ENCODE assay signal across 8 mouse cellular contexts in the genomic region with DNA sequence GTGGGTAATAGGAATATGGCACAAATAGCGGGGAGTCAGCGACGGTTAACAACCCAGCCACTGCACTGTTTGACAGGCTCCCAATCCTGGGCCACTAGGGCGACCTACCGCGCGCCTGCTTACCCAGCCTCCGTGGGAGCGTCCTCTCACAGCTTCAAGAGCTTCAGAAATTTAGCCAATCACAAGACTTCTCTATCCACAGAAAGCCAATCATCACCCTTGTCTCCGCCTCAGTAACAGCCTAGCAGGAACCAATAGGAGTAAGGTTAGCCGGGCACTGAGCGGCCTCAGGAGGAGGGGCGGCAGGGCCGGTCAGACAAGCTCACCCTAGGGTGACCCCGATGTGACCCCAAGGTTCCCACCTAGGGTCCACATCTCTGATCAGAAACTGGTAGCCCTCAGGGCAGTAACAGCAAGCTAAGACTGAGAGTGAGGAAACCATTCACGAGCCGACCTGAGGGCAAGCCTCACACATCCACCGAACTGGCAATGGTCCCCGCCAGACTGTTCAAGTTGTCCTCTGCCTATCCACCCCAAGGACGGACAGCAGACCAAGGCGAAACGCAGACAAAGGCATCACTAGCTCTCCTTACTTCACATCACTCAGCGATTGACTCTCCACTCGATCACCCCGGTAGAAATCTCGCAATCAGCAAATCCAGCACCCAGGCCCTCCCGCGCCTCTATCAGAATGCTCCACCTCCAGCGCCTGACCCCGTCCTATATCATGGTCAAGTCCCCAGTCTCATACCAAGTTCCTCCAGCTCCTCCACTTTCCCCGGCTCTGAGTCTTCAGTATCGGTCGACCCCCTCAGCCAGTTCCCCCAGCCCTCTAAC. TPM values are rescaled to one million over a fixed set of nuclear protein-coding genes. Genes with fewer than 3 reads are reported as not detected.
A peak's percentile ranks its signal among the peaks of the same experiment; 100 is the strongest.
DNase-seq lines count a peak whose midpoint lies in the region; ATAC-seq and TF ChIP-seq lines count a peak whose summit lies in the region.

No protein-coding gene starts in this region.

- peak; percentile 63 for ATAC-seq in forebrain, embryonic 12.5 days (ENCODE audit: low FRiP score)
- peak; percentile 61 for ATAC-seq in heart, embryonic 16.5 days (replicated peaks; ENCODE audit: extremely low read depth, insufficient read depth, low FRiP score)
- peak; percentile 81 for ATAC-seq in liver, embryonic 14.5 days (ENCODE audit: insufficient read depth)
- peak; percentile 76 for ATAC-seq in stomach, embryonic 16.5 days (ENCODE audit: insufficient read depth, low FRiP score)

- peak overlapping the region; percentile 95 for H3K4me2 ChIP-seq in forebrain, embryonic 12.5 days
- H3K4me2 ChIP-seq in heart, embryonic 16.5 days (ENCODE audit: low read depth, low read length) = peak overlapping the region; percentile 98
- peak overlapping the region; percentile 100 for H3K4me2 ChIP-seq in liver, embryonic 14.5 days (ENCODE audit: low read depth)
- peak overlapping the region; percentile 98 for H3K4me2 ChIP-seq in stomach, embryonic 16.5 days (ENCODE audit: low read depth, low read length)

- no peaks in the 10 kb centered on the region for H3K9me3 ChIP-seq in forebrain, embryonic 12.5 days
- no peaks in the 10 kb centered on the region for H3K9me3 ChIP-seq in heart, embryonic 16.5 days (replicated peaks; ENCODE audit: control insufficient read depth, low read length)
- H3K9me3 ChIP-seq in liver, embryonic 14.5 days (ENCODE audit: control insufficient read depth, low read length) = no peaks in the 10 kb centered on the region
- H3K9me3 ChIP-seq in stomach, embryonic 16.5 days (replicated peaks; ENCODE audit: control insufficient read depth, low read length) = no peaks in the 10 kb centered on the region

- H3K27ac ChIP-seq in forebrain, embryonic 12.5 days = peak overlapping the region; percentile 99
- peak overlapping the region; percentile 98 for H3K27ac ChIP-seq in heart, embryonic 16.5 days (ENCODE audit: low read length)
- peak overlapping the region; percentile 82 for H3K27ac ChIP-seq in liver, embryonic 14.5 days
- H3K27ac ChIP-seq in stomach, embryonic 16.5 days (ENCODE audit: low read length) = peak overlapping the region; percentile 100

- H3K9ac ChIP-seq in forebrain, embryonic 12.5 days = peak overlapping the region; percentile 98
- peak overlapping the region; percentile 91 for H3K9ac ChIP-seq in heart, embryonic 16.5 days (ENCODE audit: low read length)
- peak overlapping the region; percentile 68 for H3K9ac ChIP-seq in liver, embryonic 14.5 days (replicated peaks)
- H3K9ac ChIP-seq in stomach, embryonic 16.5 days (ENCODE audit: low read length) = peak overlapping the region; percentile 89

- TF ChIP-seq CTCF in liver, embryonic 14.5 days (IDR thresholded peaks at IDR 0.05; ENCODE audit: low read depth) = peak; percentile 41; the same call in 1 of the 2 replicates

- peak; percentile 68 to 75 for DNase-seq in CD8-positive naive resting alpha-beta T cell, adult 2 months (ENCODE audit: low read depth in 2 of 2, low spot score in 2 of 2)
- peak; percentile 84 for DNase-seq in c-Kit-negative CD71-positive TER-119-positive erythroid progenitor cells, embryonic 14.5 days (ENCODE audit: low read depth, low spot score)
- peak; percentile 86 to 94 for DNase-seq in kidney, postnatal 25 days
- peak; percentile 90 to 91 (median 91) for DNase-seq in liver, embryonic 14.5 days (ENCODE audit: low read depth in 3 of 3, low spot score in 3 of 3)
- peak; percentile 85 for DNase-seq in neural tube, embryonic 10.5 days (ENCODE audit: extremely low spot score, low spot score)

- peak overlapping the region; percentile 66 for H3K4me3 ChIP-seq in forebrain, embryonic 12.5 days (replicated peaks)
- H3K4me3 ChIP-seq in heart, embryonic 16.5 days (ENCODE audit: low read length) = peak overlapping the region; percentile 68
- peak overlapping the region; percentile 62 to 94 for H3K4me3 ChIP-seq in liver, embryonic 14.5 days (ENCODE audit: insufficient read depth in 1 of 2, low read depth in 2 of 2, low read length in 2 of 2)
- H3K4me3 ChIP-seq in stomach, embryonic 16.5 days (replicated peaks; ENCODE audit: low read length) = peak overlapping the region; percentile 72

- under 1% methylated on average over 33 of the region's 33 CpGs for WGBS in forebrain, embryonic 12.5 days
- under 1% methylated on average over 33 of the region's 33 CpGs for WGBS in heart, embryonic 16.5 days
- WGBS in liver, embryonic 14.5 days (ENCODE audit: insufficient replicate concordance) = under 1% methylated on average over 33 of the region's 33 CpGs
- WGBS in stomach, embryonic 16.5 days = under 1% methylated on average over 33 of the region's 33 CpGs

- H3K27me3 ChIP-seq in forebrain, embryonic 12.5 days = no peaks in the 10 kb centered on the region
- H3K27me3 ChIP-seq in heart, embryonic 16.5 days (ENCODE audit: control insufficient read depth, insufficient read depth, low read length) = no peaks in the 10 kb centered on the region
- no peaks in the 10 kb centered on the region for H3K27me3 ChIP-seq in liver, embryonic 14.5 days (ENCODE audit: control insufficient read depth, insufficient read depth, low read length)
- no peaks in the 10 kb centered on the region for H3K27me3 ChIP-seq in stomach, embryonic 16.5 days (ENCODE audit: control insufficient read depth, insufficient read depth, low read length)

- TF ChIP-seq EP300 in liver, embryonic 14.5 days (IDR thresholded peaks at IDR 0.05; ENCODE audit: low read depth) = no peak

- H3K4me1 ChIP-seq in forebrain, embryonic 12.5 days = peaks cover 42% of the 10 kb centered on the region
- peaks cover 29% of the 10 kb centered on the region for H3K4me1 ChIP-seq in heart, embryonic 16.5 days (ENCODE audit: control insufficient read depth, insufficient read depth, low read length)
- H3K4me1 ChIP-seq in liver, embryonic 14.5 days (replicated peaks; ENCODE audit: control insufficient read depth in 2 of 2, insufficient read depth in 2 of 2, low read length in 1 of 2) = peaks cover 8 to 23% of the 10 kb centered on the region in 2 experiments
- peaks cover 30% of the 10 kb centered on the region for H3K4me1 ChIP-seq in stomach, embryonic 16.5 days (ENCODE audit: control insufficient read depth, insufficient read depth, low read length)

- peaks cover 58% of the 10 kb centered on the region for H3K36me3 ChIP-seq in forebrain, embryonic 12.5 days (replicated peaks)
- H3K36me3 ChIP-seq in heart, embryonic 16.5 days (ENCODE audit: control insufficient read depth, insufficient read depth) = peaks cover 43% of the 10 kb centered on the region
- peaks cover 9% of the 10 kb centered on the region for H3K36me3 ChIP-seq in liver, embryonic 14.5 days (replicated peaks; ENCODE audit: control insufficient read depth, insufficient read depth, low read depth)
- H3K36me3 ChIP-seq in stomach, embryonic 16.5 days (ENCODE audit: control insufficient read depth, insufficient read depth, low read length) = peaks cover 34% of the 10 kb centered on the region

RNA-seq across cellular contexts. Expression of gene Kdm6b, which starts 4.7 kb away (rescaled TPM):
- 50.8 and 53.3 TPM in 2 replicates for polyA plus RNA-seq in forebrain, embryonic 12.5 days (2016; fragmentation: Nextera tagmentation; extraction: Ambion mirVana)
- polyA plus RNA-seq in heart, embryonic 16.5 days (2015; fragmentation: Nextera tagmentation; extraction: Ambion mirVana) = 17.3 and 18.2 TPM in 2 replicates
- polyA plus RNA-seq in liver, embryonic 14.5 days (2012; rRNA removed) = 1.1 and 1.4 TPM in 2 replicates
- 2.9 TPM in 2 replicates for polyA plus RNA-seq in liver, embryonic 14.5 days (2014; fragmentation: Nextera tagmentation; extraction: Ambion mirVana)
- 21.2 and 21.4 TPM in 2 replicates for polyA plus RNA-seq in stomach, embryonic 16.5 days (2015; fragmentation: Nextera tagmentation; extraction: Ambion mirVana)

RNA-seq across cellular contexts. Expression of gene Tmem88, which starts 10.7 kb away (rescaled TPM):
- polyA plus RNA-seq in forebrain, embryonic 12.5 days (2016; fragmentation: Nextera tagmentation; extraction: Ambion mirVana) = 9.1 and 11.2 TPM in 2 replicates
- polyA plus RNA-seq in heart, embryonic 16.5 days (2015; fragmentation: Nextera tagmentation; extraction: Ambion mirVana) = 39.6 and 45.2 TPM in 2 replicates
- polyA plus RNA-seq in liver, embryonic 14.5 days (2012; rRNA removed) = 3.7 and 5.3 TPM in 2 replicates
- 4.6 TPM in 2 replicates for polyA plus RNA-seq in liver, embryonic 14.5 days (2014; fragmentation: Nextera tagmentation; extraction: Ambion mirVana)
- polyA plus RNA-seq in stomach, embryonic 16.5 days (2015; fragmentation: Nextera tagmentation; extraction: Ambion mirVana) = 26.4 and 28.7 TPM in 2 replicates

RNA-seq across cellular contexts. Expression of gene Cyb5d1, which starts 13.3 kb away (rescaled TPM):
- 55.0 and 60.9 TPM in 2 replicates for polyA plus RNA-seq in forebrain, embryonic 12.5 days (2016; fragmentation: Nextera tagmentation; extraction: Ambion mirVana)
- polyA plus RNA-seq in heart, embryonic 16.5 days (2015; fragmentation: Nextera tagmentation; extraction: Ambion mirVana) = 25.4 and 27.6 TPM in 2 replicates
- 4.8 and 8.3 TPM in 2 replicates for polyA plus RNA-seq in liver, embryonic 14.5 days (2012; rRNA removed)
- 6.2 and 7.3 TPM in 2 replicates for polyA plus RNA-seq in liver, embryonic 14.5 days (2014; fragmentation: Nextera tagmentation; extraction: Ambion mirVana)
- polyA plus RNA-seq in stomach, embryonic 16.5 days (2015; fragmentation: Nextera tagmentation; extraction: Ambion mirVana) = 29.4 TPM in 2 replicates

RNA-seq across cellular contexts. Expression of gene Naa38, which starts 13.5 kb away (rescaled TPM):
- polyA plus RNA-seq in forebrain, embryonic 12.5 days (2016; fragmentation: Nextera tagmentation; extraction: Ambion mirVana) = 91.7 and 103 TPM in 2 replicates
- 134 and 135 TPM in 2 replicates for polyA plus RNA-seq in heart, embryonic 16.5 days (2015; fragmentation: Nextera tagmentation; extraction: Ambion mirVana)
- 70.9 and 76.9 TPM in 2 replicates for polyA plus RNA-seq in liver, embryonic 14.5 days (2012; rRNA removed)
- polyA plus RNA-seq in liver, embryonic 14.5 days (2014; fragmentation: Nextera tagmentation; extraction: Ambion mirVana) = 120 and 127 TPM in 2 replicates
- 144 and 148 TPM in 2 replicates for polyA plus RNA-seq in stomach, embryonic 16.5 days (2015; fragmentation: Nextera tagmentation; extraction: Ambion mirVana)

RNA-seq across cellular contexts. Expression of gene Chd3, which starts 39.6 kb away (rescaled TPM):
- 94.3 and 98.3 TPM in 2 replicates for polyA plus RNA-seq in forebrain, embryonic 12.5 days (2016; fragmentation: Nextera tagmentation; extraction: Ambion mirVana)
- 13.3 and 19.8 TPM in 2 replicates for polyA plus RNA-seq in heart, embryonic 16.5 days (2015; fragmentation: Nextera tagmentation; extraction: Ambion mirVana)
- 13.7 and 14.3 TPM in 2 replicates for polyA plus RNA-seq in liver, embryonic 14.5 days (2012; rRNA removed)
- polyA plus RNA-seq in liver, embryonic 14.5 days (2014; fragmentation: Nextera tagmentation; extraction: Ambion mirVana) = 1.9 and 2.4 TPM in 2 replicates
- polyA plus RNA-seq in stomach, embryonic 16.5 days (2015; fragmentation: Nextera tagmentation; extraction: Ambion mirVana) = 48.5 and 55.4 TPM in 2 replicates

Comparison
In these comparisons a context has a peak if more than half of its experiments do, and no peak if none do; other contexts are left out.
1. Peak in every context shown above with its lines: DNase-seq, ATAC-seq, H3K4me3 ChIP-seq and H3K27ac ChIP-seq.